Mouse (Mus musculus) midbrain, embryonic 14.5 days (tissue): ENCODE data around the gene Tpst1. TPM values are rescaled to one million over a fixed set of nuclear protein-coding genes. Genes with fewer than 3 reads are reported as not detected.
A peak's percentile ranks its signal among the peaks of the same experiment; 100 is the strongest.

Experiments used
- ATAC-seq: fragments of 200-750 bp; cut with Nextera tagmentation; 2 replicates; pipeline ENCODE4 v1.8.0; 2017; ENCODE audit warnings: moderate number of reproducible peaks, moderate library complexity; ENCODE audit not compliant: low FRiP score, low TSS enrichment
- DNase-seq: peaks from one replicate; pipeline ENCODE4 v3.0.0-alpha.2; 2015
- H3K27ac ChIP-seq: fragments of 300-500 bp; sonication (generic); replicated peaks from 2 replicates; pipeline ENCODE4 v1.5.1; 2014; ENCODE audit warnings: mild to moderate bottlenecking, low read depth, low read length, moderate library complexity
- H3K27me3 ChIP-seq: fragments of 300-500 bp; sonication (generic); 2 replicates; pipeline ENCODE4 v1.6.1; 2014; ENCODE audit warnings: low read length, control low read depth, mixed read lengths; ENCODE audit not compliant: control insufficient read depth, insufficient read depth
- H3K36me3 ChIP-seq: fragments of 300-500 bp; sonication (generic); 2 replicates; pipeline ENCODE4 v1.6.1; 2014; ENCODE audit warnings: low read length, control low read depth; ENCODE audit not compliant: control insufficient read depth, insufficient read depth
- H3K4me1 ChIP-seq: fragments of 300-500 bp; sonication (generic); 2 replicates; pipeline ENCODE4 v1.6.1; 2014; ENCODE audit warnings: mild to moderate bottlenecking, antibody characterized with exemption, low read length, control low read depth; ENCODE audit not compliant: control insufficient read depth, insufficient read depth
- H3K4me2 ChIP-seq: fragments of 300-500 bp; sonication (generic); 2 replicates; pipeline ENCODE4 v1.6.1; 2014; ENCODE audit warnings: mild to moderate bottlenecking, low read length, moderate library complexity
- H3K4me3 ChIP-seq: fragments of 300-500 bp; sonication (generic); replicated peaks from 2 replicates; pipeline ENCODE4 v1.5.1; 2014; ENCODE audit warnings: low read depth, low read length
- H3K9ac ChIP-seq: fragments of 300-500 bp; sonication (generic); replicated peaks from 2 replicates; pipeline ENCODE4 v1.6.1; 2014; ENCODE audit warnings: mild to moderate bottlenecking, low read length, moderate library complexity
- H3K9me3 ChIP-seq: fragments of 300-500 bp; sonication (generic); 2 replicates; pipeline ENCODE4 v1.6.1; 2016; ENCODE audit warnings: low read length, control low read depth, mixed read lengths; ENCODE audit not compliant: control insufficient read depth
- WGBS: fragments of 180-500 bp; shearing (Covaris S2); extraction: QIAGEN DNeasy Blood & Tissue Kit; methylation state at CpG from one replicate; pipeline ENCODE4 v1.1.7; 2014; 5-methylcytosine and 5-hydroxymethylcytosine counted together
- polyA plus RNA-seq: library from polyadenylated mRNA; unstranded; fragments of >200 nt; fragmentation: Nextera tagmentation; extraction: Ambion mirVana; gene quantifications from 2 replicates; pipeline ENCODE4 v1.2.1, GENCODE M21; 2014

Tpst1 gene
- polyA plus RNA-seq, 1 experiment from 2014 or later, result 55.8 TPM

DNA sequence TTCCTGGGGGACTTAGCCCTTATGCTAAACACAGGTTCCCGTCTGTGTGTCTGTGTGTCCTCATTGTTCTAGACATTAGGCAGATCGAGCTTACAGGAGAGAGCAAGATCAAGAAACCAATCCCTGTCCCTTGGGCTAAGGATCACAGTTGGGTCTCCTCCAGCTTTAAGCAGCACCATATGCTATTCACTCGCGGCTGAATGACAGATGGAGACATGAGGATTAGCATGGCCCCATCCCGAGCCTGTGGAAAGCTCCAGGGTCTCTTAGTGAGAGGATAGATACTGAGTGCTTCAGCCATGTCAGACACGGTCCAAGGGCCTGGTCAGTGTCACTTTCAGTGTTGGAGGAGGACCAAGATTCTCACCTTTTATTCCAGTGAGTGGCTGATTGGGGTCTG is 22.7 kb upstream of the Tpst1 start:
- H3K36me3 ChIP-seq, result peaks cover 38% of the 10 kb centered on the region

DNA sequence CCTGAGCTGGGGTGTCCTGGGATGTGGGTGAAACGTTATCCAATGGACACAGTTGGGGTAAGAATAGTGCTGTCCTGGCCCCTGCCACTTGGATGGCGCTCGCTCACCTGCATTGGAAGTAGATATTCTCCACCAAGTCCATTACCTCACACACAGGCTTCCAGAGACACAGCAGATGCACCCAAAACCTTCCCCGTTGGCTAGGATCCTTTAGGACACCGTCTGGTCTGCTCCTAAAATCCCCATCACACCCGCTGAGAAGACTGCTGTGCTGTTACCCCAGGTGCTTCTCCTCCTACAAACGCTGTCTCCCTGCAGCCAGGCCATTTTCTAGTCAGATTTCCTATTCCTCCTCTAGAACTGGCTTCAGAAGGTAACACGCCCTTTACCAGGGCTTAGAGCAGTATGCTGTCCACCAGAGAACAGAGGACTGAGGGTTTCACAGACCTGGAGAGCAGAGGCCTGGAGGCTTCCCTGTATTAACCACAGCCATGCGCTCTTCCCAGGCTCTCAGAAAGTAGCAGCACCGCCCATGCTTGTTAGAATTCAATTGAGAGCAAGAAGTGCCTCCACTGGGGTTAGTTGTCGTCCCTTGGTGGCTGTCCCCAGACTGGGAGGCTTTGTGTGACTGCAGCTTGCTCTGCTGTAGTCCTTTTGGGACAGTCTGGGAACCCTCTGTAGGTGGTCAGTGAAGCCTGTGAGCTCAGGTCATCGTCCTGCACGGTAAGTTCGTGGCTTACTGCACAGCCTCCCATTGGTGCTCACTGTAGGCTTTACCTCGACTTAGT is 21.9 kb upstream of the Tpst1 start:
- Histone ChIP-seq H3K4me1 (no peaks in the 10 kb centered on the region), H3K9me3 (no peaks in the 10 kb centered on the region), H3K27ac (no peak overlapping the region), H3K4me3 (no peak overlapping the region), H3K27me3 (no peaks in the 10 kb centered on the region), H3K4me2 (no peak overlapping the region), H3K36me3 (peaks cover 41% of the 10 kb centered on the region), H3K9ac (no peak overlapping the region)
- 82% methylated on average over 15 of the region's 15 CpGs for WGBS
- DNase-seq (no peak), ATAC-seq (no peak)

More for the DNA sequence above, 22.7 kb upstream of the Tpst1 start:
- Histone ChIP-seq H3K4me1 (no peaks in the 10 kb centered on the region), H3K4me3 (no peak overlapping the region), H3K9me3 (no peaks in the 10 kb centered on the region), H3K4me2 (no peak overlapping the region), H3K27ac (no peak overlapping the region), H3K9ac (no peak overlapping the region), H3K27me3 (no peaks in the 10 kb centered on the region)
- no peak for ATAC-seq
- 29% methylated on average over 6 of the region's 6 CpGs for WGBS
- peak; percentile 30 for DNase-seq

DNA sequence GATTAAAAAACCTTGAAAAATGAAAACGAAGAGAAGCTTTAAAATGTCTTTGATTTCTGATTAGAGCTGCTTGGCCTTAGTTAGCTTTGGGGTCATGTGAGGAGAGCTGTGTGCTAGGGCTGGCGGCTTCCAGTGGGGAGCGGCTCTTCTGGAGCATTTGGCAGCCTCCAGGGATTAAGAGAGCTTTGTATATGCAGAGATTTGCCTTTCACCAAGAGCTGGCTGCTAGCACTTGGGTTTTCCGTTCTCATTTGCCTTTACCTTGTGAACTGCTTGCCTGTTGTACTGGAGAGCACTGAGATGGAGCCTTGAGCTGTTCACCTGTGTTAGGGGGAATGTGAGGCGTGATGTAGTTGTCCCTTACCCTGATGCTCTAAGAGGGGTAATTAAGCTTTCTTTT is 20.6 kb upstream of the Tpst1 start:
- Histone ChIP-seq H3K9ac (no peak overlapping the region), H3K27ac (no peak overlapping the region), H3K36me3 (peaks cover 29% of the 10 kb centered on the region), H3K9me3 (no peaks in the 10 kb centered on the region), H3K4me1 (no peaks in the 10 kb centered on the region), H3K27me3 (no peaks in the 10 kb centered on the region), H3K4me3 (no peak overlapping the region), H3K4me2 (no peak overlapping the region)
- ATAC-seq (no peak), DNase-seq (peak; percentile 14)
- WGBS, result 61% methylated on average over 5 of the region's 5 CpGs

GRCm38 (mm10) chr5:130052955-130053354 is 20.2 kb upstream of the Tpst1 start:
- H3K27me3 ChIP-seq, result no peaks in the 10 kb centered on the region
- H3K4me2 ChIP-seq, result no peak overlapping the region
- WGBS, result 94% methylated on average over 6 of the region's 6 CpGs
- no peak for ATAC-seq
- H3K27ac ChIP-seq, result no peak overlapping the region
- no peaks in the 10 kb centered on the region for H3K9me3 ChIP-seq
- no peaks in the 10 kb centered on the region for H3K4me1 ChIP-seq
- H3K9ac ChIP-seq, result no peak overlapping the region
- no peak for DNase-seq
- peaks cover 27% of the 10 kb centered on the region for H3K36me3 ChIP-seq
- no peak overlapping the region for H3K4me3 ChIP-seq

DNA sequence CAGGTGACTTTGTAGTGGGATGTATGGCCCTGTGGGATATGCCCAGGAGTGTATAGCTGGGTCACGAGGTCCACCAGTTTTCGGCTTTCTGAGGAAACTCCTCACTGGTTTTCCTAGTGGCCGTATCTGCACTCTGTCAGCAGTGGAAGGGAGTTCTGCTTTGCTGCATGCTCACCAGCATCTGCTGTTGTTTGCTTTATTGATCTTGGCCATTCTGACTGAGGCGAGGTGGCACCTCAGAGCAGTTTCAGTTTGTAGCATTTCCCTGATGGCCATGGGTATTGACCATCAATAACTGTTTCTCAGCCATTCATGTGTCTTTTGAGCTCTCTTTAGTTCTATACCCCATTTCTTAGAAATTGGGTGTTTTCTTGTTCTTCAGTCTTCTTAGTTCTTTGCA is 17.4 kb upstream of the Tpst1 start:
- H3K9ac ChIP-seq, result no peak overlapping the region
- H3K9me3 ChIP-seq, result no peaks in the 10 kb centered on the region
- WGBS, result 95% methylated on average over 4 of the region's 4 CpGs
- H3K27me3 ChIP-seq, result no peaks in the 10 kb centered on the region
- ATAC-seq (no peak), DNase-seq (no peak)
- H3K27ac ChIP-seq, result no peak overlapping the region
- H3K4me3 ChIP-seq, result no peak overlapping the region
- H3K4me1 ChIP-seq, result no peaks in the 10 kb centered on the region
- peaks cover 32% of the 10 kb centered on the region for H3K36me3 ChIP-seq
- no peak overlapping the region for H3K4me2 ChIP-seq

DNA sequence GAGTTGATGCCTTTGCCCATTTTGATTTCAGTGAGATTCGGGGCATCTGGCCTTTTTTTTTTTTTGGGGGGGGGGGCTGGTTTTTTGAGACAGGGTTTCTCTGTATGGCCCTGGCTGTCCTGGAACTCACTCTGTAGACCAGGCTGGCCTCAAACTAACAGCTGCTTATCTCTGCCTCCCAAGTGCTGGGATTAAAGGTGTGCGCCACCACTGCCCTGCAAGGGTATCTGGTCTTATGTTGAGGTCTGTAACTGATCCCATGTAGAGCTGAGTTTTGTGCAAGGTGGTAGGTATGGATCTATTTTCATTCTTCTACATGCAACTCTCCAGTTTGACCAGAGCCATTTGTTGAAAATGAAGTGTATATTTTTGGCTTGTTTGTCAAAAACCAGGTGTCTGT is 16.8 kb upstream of the Tpst1 start:
- Histone ChIP-seq H3K9ac (no peak overlapping the region), H3K27me3 (no peaks in the 10 kb centered on the region), H3K4me2 (no peak overlapping the region), H3K36me3 (peaks cover 29% of the 10 kb centered on the region), H3K4me3 (no peak overlapping the region), H3K27ac (no peak overlapping the region), H3K4me1 (no peaks in the 10 kb centered on the region), H3K9me3 (no peaks in the 10 kb centered on the region)
- no peak for DNase-seq
- 98% methylated on average over 2 of the region's 2 CpGs for WGBS
- no peak for ATAC-seq

DNA sequence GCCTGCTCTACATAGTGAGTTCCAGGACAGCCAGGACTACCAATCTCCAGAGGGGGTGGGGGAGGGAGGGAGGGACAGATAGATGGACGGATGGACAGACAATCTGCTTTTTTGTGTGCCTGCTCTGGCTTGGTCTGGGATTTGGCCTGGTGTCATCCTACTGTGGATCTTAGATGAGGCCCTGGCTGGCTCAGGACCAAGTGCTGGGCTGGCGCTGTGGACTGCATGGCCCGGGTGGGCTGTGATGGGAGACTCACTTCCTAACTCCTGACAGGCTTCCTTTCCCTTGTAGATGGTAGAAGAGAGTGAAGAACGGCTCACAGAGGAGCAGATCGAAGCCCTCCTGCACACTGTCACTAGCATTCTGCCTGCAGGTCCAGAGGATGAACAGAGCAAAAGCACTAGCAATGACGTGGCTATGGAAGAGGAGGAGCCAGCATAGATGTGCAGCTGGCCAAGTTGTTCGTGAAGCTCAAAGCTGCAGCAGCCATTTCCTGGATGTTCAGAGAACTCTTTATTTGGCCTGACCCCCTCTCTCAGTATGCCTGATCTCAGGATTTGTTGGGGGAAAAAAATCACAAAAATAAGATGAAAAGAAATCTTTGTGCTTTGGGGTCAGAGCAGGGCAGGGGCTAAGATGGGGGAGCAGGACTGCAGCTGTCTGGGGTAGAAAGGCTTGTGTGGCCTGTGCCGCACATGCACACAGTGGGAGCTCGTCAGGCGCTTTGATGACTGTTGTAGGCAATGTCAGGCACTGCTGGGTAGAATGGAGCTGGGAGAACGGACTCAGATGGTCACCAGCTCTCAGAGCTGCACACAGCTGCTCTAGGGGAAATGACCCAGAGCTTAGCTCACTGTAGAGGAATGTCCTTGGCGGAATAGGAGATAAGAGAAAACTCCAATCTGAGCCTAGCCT is 13.5 kb upstream of the Tpst1 start:
- no peak for ATAC-seq
- 79% methylated on average over 12 of the region's 12 CpGs for WGBS
- no peak overlapping the region for H3K27ac ChIP-seq
- H3K9me3 ChIP-seq, result no peaks in the 10 kb centered on the region
- no peak overlapping the region for H3K4me2 ChIP-seq
- no peaks in the 10 kb centered on the region for H3K27me3 ChIP-seq
- no peak overlapping the region for H3K9ac ChIP-seq
- peaks cover 28% of the 10 kb centered on the region for H3K36me3 ChIP-seq
- H3K4me1 ChIP-seq, result no peaks in the 10 kb centered on the region
- H3K4me3 ChIP-seq, result no peak overlapping the region
- DNase-seq, result no peak

DNA sequence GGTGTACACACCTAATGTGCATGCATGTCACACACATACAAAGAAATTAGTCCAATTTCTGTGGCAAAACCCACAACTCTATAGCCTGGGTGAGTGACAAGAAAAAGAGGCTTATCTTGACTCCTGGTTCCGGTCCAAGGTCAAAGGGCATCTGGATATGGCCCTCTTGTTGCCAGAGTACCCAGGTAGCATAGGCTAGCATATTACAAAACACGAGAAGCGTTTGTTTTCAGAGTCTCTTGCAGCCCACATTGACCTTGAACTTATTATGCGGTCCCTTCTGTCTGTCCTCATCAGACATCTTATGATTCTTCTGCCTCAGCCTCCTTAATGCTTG is 12.8 kb upstream of the Tpst1 start:
- no peak for DNase-seq
- peaks cover 26% of the 10 kb centered on the region for H3K36me3 ChIP-seq
- 94% methylated on average over 4 of the region's 4 CpGs for WGBS
- ATAC-seq, result no peak
- no peak overlapping the region for H3K27ac ChIP-seq
- H3K9me3 ChIP-seq, result no peaks in the 10 kb centered on the region
- H3K27me3 ChIP-seq, result no peaks in the 10 kb centered on the region
- H3K4me3 ChIP-seq, result no peak overlapping the region
- no peaks in the 10 kb centered on the region for H3K4me1 ChIP-seq
- no peak overlapping the region for H3K4me2 ChIP-seq
- H3K9ac ChIP-seq, result no peak overlapping the region
